Mouse (Mus musculus): ENCODE measurements around the gene Rin3. TPM values are rescaled to one million over a fixed set of nuclear protein-coding genes. Genes with fewer than 3 reads are reported as not detected.

The Rin3 gene
- polyA plus RNA-seq, 1 experiment, result 102 TPM

- Histone ChIP-seq H3K4me3 (replicated peaks; ENCODE audit: control insufficient read depth, low read depth, low read length) (no peak overlapping the region), H3K27ac (ENCODE audit: control insufficient read depth, insufficient read depth, low read depth, low read length, poor library complexity) (no peak overlapping the region), H3K4me1 (ENCODE audit: control insufficient read depth, insufficient read depth, low read length) (no peaks in the 10 kb centered on the region; the same call in 1 of the 2 replicates)
- no peak for TF ChIP-seq POLR2A (IDR thresholded peaks at IDR 0.05; ENCODE audit: borderline replicate concordance, control insufficient read depth, low read depth, low read length)
- TF ChIP-seq CTCF (IDR thresholded peaks at IDR 0.05; ENCODE audit: control insufficient read depth, insufficient read depth, low read length), result no peak
- WGBS, result 16% methylated on average over 3 of the region's 3 CpGs
Measured at GRCm38 (mm10) chr12:102251070-102251469, 31.8 kb upstream of the Rin3 start.

- 68% methylated on average over 3 of the region's 3 CpGs for WGBS
- Histone ChIP-seq H3K4me3 (replicated peaks; ENCODE audit: control insufficient read depth, low read depth, low read length) (no peak overlapping the region), H3K27ac (ENCODE audit: control insufficient read depth, insufficient read depth, low read depth, low read length, poor library complexity) (no peak overlapping the region), H3K4me1 (ENCODE audit: control insufficient read depth, insufficient read depth, low read length) (no peaks in the 10 kb centered on the region; the same call in 1 of the 2 replicates)
- TF ChIP-seq POLR2A (IDR thresholded peaks at IDR 0.05; ENCODE audit: borderline replicate concordance, control insufficient read depth, low read depth, low read length), result no peak
- TF ChIP-seq CTCF (IDR thresholded peaks at IDR 0.05; ENCODE audit: control insufficient read depth, insufficient read depth, low read length), result no peak
Measured at GRCm38 (mm10) chr12:102251985-102252384, 30.9 kb upstream of the Rin3 start.

GRCm38 (mm10) chr12:102252525-102252924 lies 30.3 kb upstream of the Rin3 start:
- Histone ChIP-seq H3K4me1 (ENCODE audit: control insufficient read depth, insufficient read depth, low read length) (no peaks in the 10 kb centered on the region; the same call in 1 of the 2 replicates), H3K27ac (ENCODE audit: control insufficient read depth, insufficient read depth, low read depth, low read length, poor library complexity) (no peak overlapping the region), H3K4me3 (replicated peaks; ENCODE audit: control insufficient read depth, low read depth, low read length) (no peak overlapping the region)
- 21% methylated on average over 1 of the region's 1 CpGs for WGBS
- TF ChIP-seq CTCF (IDR thresholded peaks at IDR 0.05; ENCODE audit: control insufficient read depth, insufficient read depth, low read length) (no peak), POLR2A (IDR thresholded peaks at IDR 0.05; ENCODE audit: borderline replicate concordance, control insufficient read depth, low read depth, low read length) (no peak)

GRCm38 (mm10) chr12:102255012-102255411 lies 27.8 kb upstream of the Rin3 start:
- Histone ChIP-seq H3K27ac (ENCODE audit: control insufficient read depth, insufficient read depth, low read depth, low read length, poor library complexity) (no peak overlapping the region), H3K4me3 (replicated peaks; ENCODE audit: control insufficient read depth, low read depth, low read length) (no peak overlapping the region), H3K4me1 (ENCODE audit: control insufficient read depth, insufficient read depth, low read length) (no peaks in the 10 kb centered on the region; the same call in 1 of the 2 replicates)
- TF ChIP-seq POLR2A (IDR thresholded peaks at IDR 0.05; ENCODE audit: borderline replicate concordance, control insufficient read depth, low read depth, low read length), result no peak
- no peak for TF ChIP-seq CTCF (IDR thresholded peaks at IDR 0.05; ENCODE audit: control insufficient read depth, insufficient read depth, low read length)

GRCm38 (mm10) chr12:102258522-102259112 lies 24.2 kb upstream of the Rin3 start:
- 29% methylated on average over 3 of the region's 3 CpGs for WGBS
- no peak for TF ChIP-seq CTCF (IDR thresholded peaks at IDR 0.05; ENCODE audit: control insufficient read depth, insufficient read depth, low read length)
- no peak for TF ChIP-seq POLR2A (IDR thresholded peaks at IDR 0.05; ENCODE audit: borderline replicate concordance, control insufficient read depth, low read depth, low read length)
- no peak overlapping the region for H3K4me3 ChIP-seq (replicated peaks; ENCODE audit: control insufficient read depth, low read depth, low read length)
- peaks cover 3% of the 10 kb centered on the region; the same call in 1 of the 2 replicates for H3K4me1 ChIP-seq (ENCODE audit: control insufficient read depth, insufficient read depth, low read length)
- no peak overlapping the region for H3K27ac ChIP-seq (ENCODE audit: control insufficient read depth, insufficient read depth, low read depth, low read length, poor library complexity)

- WGBS, result 65% methylated on average over 8 of the region's 8 CpGs
Measured at GRCm38 (mm10) chr12:102261933-102262396, 20.9 kb upstream of the Rin3 start.

GRCm38 (mm10) chr12:102262809-102263208 lies 20.0 kb upstream of the Rin3 start:
- peaks cover 3% of the 10 kb centered on the region; the same call in 1 of the 2 replicates for H3K4me1 ChIP-seq (ENCODE audit: control insufficient read depth, insufficient read depth, low read length)
- TF ChIP-seq POLR2A (IDR thresholded peaks at IDR 0.05; ENCODE audit: borderline replicate concordance, control insufficient read depth, low read depth, low read length), result no peak
- no peak for TF ChIP-seq CTCF (IDR thresholded peaks at IDR 0.05; ENCODE audit: control insufficient read depth, insufficient read depth, low read length)
- peak overlapping the region; percentile 40; the same call in 1 of the 2 replicates for H3K27ac ChIP-seq (ENCODE audit: control insufficient read depth, insufficient read depth, low read depth, low read length, poor library complexity)
- H3K4me3 ChIP-seq (replicated peaks; ENCODE audit: control insufficient read depth, low read depth, low read length), result no peak overlapping the region
- WGBS, result 81% methylated on average over 2 of the region's 2 CpGs

More at GRCm38 (mm10) chr12:102261933-102262396, 20.9 kb upstream of the Rin3 start:
- Histone ChIP-seq H3K4me1 (ENCODE audit: control insufficient read depth, insufficient read depth, low read length) (peaks cover 3% of the 10 kb centered on the region; the same call in 1 of the 2 replicates), H3K4me3 (replicated peaks; ENCODE audit: control insufficient read depth, low read depth, low read length) (no peak overlapping the region), H3K27ac (ENCODE audit: control insufficient read depth, insufficient read depth, low read depth, low read length, poor library complexity) (no peak overlapping the region)
- TF ChIP-seq POLR2A (IDR thresholded peaks at IDR 0.05; ENCODE audit: borderline replicate concordance, control insufficient read depth, low read depth, low read length) (no peak), CTCF (IDR thresholded peaks at IDR 0.05; ENCODE audit: control insufficient read depth, insufficient read depth, low read length) (no peak)

- TF ChIP-seq CTCF (IDR thresholded peaks at IDR 0.05; ENCODE audit: control insufficient read depth, insufficient read depth, low read length) (no peak), POLR2A (IDR thresholded peaks at IDR 0.05; ENCODE audit: borderline replicate concordance, control insufficient read depth, low read depth, low read length) (no peak)
- peaks cover 3% of the 10 kb centered on the region; the same call in 1 of the 2 replicates for H3K4me1 ChIP-seq (ENCODE audit: control insufficient read depth, insufficient read depth, low read length)
- peak overlapping the region; percentile 41 for H3K27ac ChIP-seq (ENCODE audit: control insufficient read depth, insufficient read depth, low read depth, low read length, poor library complexity)
- H3K4me3 ChIP-seq (replicated peaks; ENCODE audit: control insufficient read depth, low read depth, low read length), result no peak overlapping the region
Measured at GRCm38 (mm10) chr12:102263249-102263648, 19.6 kb upstream of the Rin3 start.
